Mouse (Mus musculus) hindbrain, postnatal 0 days (tissue): Measurements from ENCODE around the gene Cyp4f40. TPM values are rescaled to one million over a fixed set of nuclear protein-coding genes. Genes with fewer than 3 reads are reported as not detected.
"Not testable (repeated sequence)": the region's sequence is repeated elsewhere in the genome, so short reads cannot be mapped to it uniquely, and the experiment has no call there.

ENCODE experiments used
- ATAC-seq: fragments of 200-750 bp; cut with Nextera tagmentation; 2 replicates; pipeline ENCODE4 v1.8.0; 2017; ENCODE audit warnings: mild to moderate bottlenecking, moderate TSS enrichment, moderate library complexity
- DNase-seq: peaks from one replicate; pipeline ENCODE4 v3.0.0-alpha.2; 2015; ENCODE audit warnings: low spot score
- H3K27ac ChIP-seq: fragments of 300-500 bp; sonication (generic); 2 replicates; pipeline ENCODE4 v1.5.1; 2014; ENCODE audit warnings: mild to moderate bottlenecking
- H3K27me3 ChIP-seq: fragments of 300-500 bp; sonication (generic); 2 replicates; pipeline ENCODE4 v1.6.1; 2014; ENCODE audit warnings: low read length, mixed read lengths; ENCODE audit not compliant: insufficient read depth
- H3K36me3 ChIP-seq: fragments of 300-500 bp; sonication (generic); 2 replicates; pipeline ENCODE4 v1.6.1; 2014; ENCODE audit warnings: low read length, mixed read lengths; ENCODE audit not compliant: insufficient read depth
- H3K4me1 ChIP-seq: fragments of 300-500 bp; sonication (generic); 2 replicates; pipeline ENCODE4 v1.6.1; 2014; ENCODE audit warnings: antibody characterized with exemption, low read length, mixed read lengths; ENCODE audit not compliant: insufficient read depth
- H3K4me2 ChIP-seq: fragments of 300-500 bp; sonication (generic); 2 replicates; pipeline ENCODE4 v1.6.1; 2014; ENCODE audit warnings: low read depth, mild to moderate bottlenecking, low read length, moderate library complexity, mixed read lengths
- H3K4me3 ChIP-seq: fragments of 300-500 bp; sonication (generic); 2 replicates; pipeline ENCODE4 v1.5.1; 2014; ENCODE audit warnings: low read length
- H3K9ac ChIP-seq: fragments of 300-500 bp; sonication (generic); replicated peaks from 2 replicates; pipeline ENCODE4 v1.6.1; 2014; ENCODE audit warnings: mild to moderate bottlenecking, low read length, moderate library complexity, mixed read lengths
- H3K9me3 ChIP-seq: fragments of 300-500 bp; sonication (generic); 2 replicates; pipeline ENCODE4 v1.6.1; 2016; ENCODE audit warnings: low read length, mixed read lengths
- CTCF ChIP-seq: IDR thresholded peaks from 2 replicates; pipeline ENCODE4 v1.5.1; 2016; ENCODE audit warnings: antibody characterized with exemption, control low read depth, low read depth
- WGBS: fragments of 180-500 bp; shearing (Covaris S2); extraction: QIAGEN DNeasy Blood & Tissue Kit; methylation state at CpG from one replicate; pipeline ENCODE4 v1.1.7; 2014; 5-methylcytosine and 5-hydroxymethylcytosine counted together
- polyA plus RNA-seq: library from polyadenylated mRNA; unstranded; fragments of >200 nt; fragmentation: Nextera tagmentation; extraction: Ambion mirVana; gene quantifications from 2 replicates; pipeline ENCODE4 v1.2.1, GENCODE M21; 2015
- total RNA-seq: library from RNA; depleted of rRNA; stranded (reverse); fragments of >200 nt; gene quantifications from 2 replicates; pipeline ENCODE4 v1.2.3, GENCODE M21; 2014; rRNA removed

Gene Cyp4f40
- total and polyA plus RNA-seq, 2 experiments from 2014 or later = 0.09 TPM; not detected in 1

DNA sequence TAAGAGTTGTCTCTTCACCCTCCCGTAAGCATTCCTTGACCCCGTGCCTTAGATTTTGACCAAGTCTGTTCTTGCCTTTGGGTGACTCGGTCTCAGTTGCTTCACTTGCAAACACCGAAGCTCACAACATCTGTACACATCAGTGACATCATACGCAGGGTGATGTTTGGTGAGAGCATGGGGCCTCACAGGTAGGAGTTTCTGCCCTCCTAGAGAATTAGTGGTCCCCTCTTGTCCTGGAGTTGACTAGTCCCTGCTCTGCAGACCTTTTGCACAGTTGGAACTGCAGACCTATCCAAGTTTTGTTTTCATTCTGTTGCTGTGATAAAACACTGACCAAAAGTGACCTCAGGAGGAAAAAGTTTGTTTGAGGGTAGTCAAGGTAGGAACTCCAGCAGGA, 28.0 kb downstream of the Cyp4f40 start:
- no peak for TF ChIP-seq CTCF
- 95% methylated on average over 5 of the region's 5 CpGs for WGBS
- H3K4me1 ChIP-seq = peaks cover 5% of the 10 kb centered on the region; the same call in 1 of the 2 replicates
- no peak overlapping the region for H3K4me2 ChIP-seq
- no peaks in the 10 kb centered on the region for H3K36me3 ChIP-seq
- no peak overlapping the region for H3K9ac ChIP-seq
- H3K27ac ChIP-seq = no peak overlapping the region
- DNase-seq (no peak), ATAC-seq (no peak)
- H3K9me3 ChIP-seq = no peaks in the 10 kb centered on the region
- no peak overlapping the region for H3K4me3 ChIP-seq
- H3K27me3 ChIP-seq = no peaks in the 10 kb centered on the region

- 88% methylated on average over 1 of the region's 1 CpGs for WGBS
- ATAC-seq = no peak
Measured at GRCm38 (mm10) chr17:32690959-32691358, 32.3 kb downstream of the Cyp4f40 start.

DNA sequence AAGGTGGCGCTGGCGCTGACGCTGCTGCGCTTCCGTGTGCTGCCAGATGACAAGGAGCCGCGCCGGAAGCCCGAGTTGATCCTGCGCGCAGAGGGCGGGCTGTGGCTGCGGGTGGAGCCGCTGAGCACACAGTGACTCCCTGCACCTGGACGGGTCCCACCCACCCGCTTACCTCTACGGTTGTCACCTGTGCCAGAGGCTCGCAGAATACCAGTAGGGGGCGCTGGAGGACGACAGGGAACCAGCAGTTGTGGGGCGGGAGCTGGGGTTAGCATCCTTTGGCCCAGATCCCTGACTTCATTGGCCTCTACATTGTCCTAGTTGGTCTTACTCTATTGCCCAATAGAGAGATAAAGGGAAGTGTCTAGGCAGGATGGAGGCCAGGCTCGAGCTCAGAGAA, 44.1 kb downstream of the Cyp4f40 start:
- no peaks in the 10 kb centered on the region for H3K27me3 ChIP-seq
- peak; percentile 23; the same call in 1 of the 2 replicates for TF ChIP-seq CTCF
- H3K36me3 ChIP-seq = no peaks in the 10 kb centered on the region
- 54% methylated on average over 22 of the region's 22 CpGs for WGBS
- H3K9ac ChIP-seq = no peak overlapping the region
- H3K9me3 ChIP-seq = peaks cover 6% of the 10 kb centered on the region; the same call in 1 of the 2 replicates
- ATAC-seq (no peak), DNase-seq (no peak)
- H3K4me2 ChIP-seq = no peak overlapping the region
- no peaks in the 10 kb centered on the region for H3K4me1 ChIP-seq
- no peak overlapping the region for H3K4me3 ChIP-seq
- H3K27ac ChIP-seq = no peak overlapping the region

More at GRCm38 (mm10) chr17:32690959-32691358, 32.3 kb downstream of the Cyp4f40 start:
- Histone ChIP-seq H3K4me3 (no peak overlapping the region), H3K9ac (no peak overlapping the region), H3K36me3 (no peaks in the 10 kb centered on the region), H3K9me3 (no peaks in the 10 kb centered on the region), H3K4me2 (no peak overlapping the region), H3K27me3 (no peaks in the 10 kb centered on the region), H3K27ac (no peak overlapping the region), H3K4me1 (peaks cover 3% of the 10 kb centered on the region; the same call in 1 of the 2 replicates)
- TF ChIP-seq CTCF = no peak
- DNase-seq = no peak

DNA sequence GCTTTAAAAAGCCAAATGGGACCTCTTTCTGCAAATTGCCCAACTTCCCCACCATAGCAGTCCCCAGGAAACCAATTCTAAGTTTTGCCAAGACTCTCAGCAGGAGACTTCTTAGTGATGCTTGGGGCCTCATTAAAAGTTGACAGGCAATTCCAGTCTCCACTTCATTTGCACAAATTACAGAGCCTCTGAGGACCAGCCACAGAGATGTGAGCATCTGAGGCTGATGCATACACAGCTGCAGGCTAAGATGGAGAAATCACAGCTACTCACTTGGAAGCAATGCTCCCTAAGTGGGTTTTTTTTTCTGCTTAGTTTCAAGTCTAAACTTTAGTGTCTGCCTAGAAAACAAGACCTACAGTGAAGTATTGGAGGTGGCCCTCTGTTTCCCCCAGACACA, 51.8 kb downstream of the Cyp4f40 start:
- not testable (repeated sequence) for H3K4me3 ChIP-seq

GRCm38 (mm10) chr17:32722151-32722550, 63.5 kb downstream of the Cyp4f40 start:
- not testable (repeated sequence) for H3K4me1 ChIP-seq, H3K9me3 ChIP-seq, H3K36me3 ChIP-seq, DNase-seq, H3K27me3 ChIP-seq, H3K27ac ChIP-seq, H3K4me2 ChIP-seq, H3K9ac ChIP-seq, ATAC-seq, H3K4me3 ChIP-seq
- 93% methylated on average over 1 of the region's 1 CpGs for WGBS

More for the DNA sequence above, 51.8 kb downstream of the Cyp4f40 start:
- DNase-seq, H3K36me3 ChIP-seq, H3K4me1 ChIP-seq, H3K9me3 ChIP-seq, H3K27me3 ChIP-seq, H3K9ac ChIP-seq, H3K27ac ChIP-seq, H3K4me2 ChIP-seq: not testable (repeated sequence)
- peak; percentile 59; the same call in 1 of the 2 replicates for ATAC-seq

DNA sequence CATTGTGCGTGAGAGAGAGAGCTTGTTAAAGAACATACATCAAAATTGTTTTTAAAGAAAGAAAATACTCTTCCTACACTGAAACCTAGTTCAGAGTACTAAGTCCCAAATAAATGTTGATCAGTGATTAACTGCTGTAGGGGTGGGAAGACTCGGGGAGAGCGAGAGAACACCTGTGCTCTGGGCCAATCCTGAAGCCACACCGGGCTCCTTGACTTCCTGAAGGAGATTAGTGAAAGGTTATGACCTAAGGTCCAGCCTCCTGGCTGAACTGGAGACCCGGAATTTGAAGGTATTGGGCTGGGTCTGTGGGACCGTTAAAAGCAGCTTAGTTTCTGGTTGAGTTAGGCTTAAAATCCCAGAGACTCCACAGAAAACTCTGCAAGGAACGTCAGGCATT, 64.1 kb downstream of the Cyp4f40 start:
- TF ChIP-seq CTCF = no peak
- Histone ChIP-seq H3K4me3 (no peak overlapping the region), H3K36me3 (no peaks in the 10 kb centered on the region), H3K27ac (no peak overlapping the region), H3K9me3 (no peaks in the 10 kb centered on the region), H3K4me1 (no peaks in the 10 kb centered on the region), H3K27me3 (no peaks in the 10 kb centered on the region), H3K4me2 (no peak overlapping the region), H3K9ac (no peak overlapping the region)
- 84% methylated on average over 7 of the region's 7 CpGs for WGBS
- no peak for DNase-seq
- no peak for ATAC-seq

GRCm38 (mm10) chr17:32726360-32726759, 67.7 kb downstream of the Cyp4f40 start:
- not testable (repeated sequence) for H3K27me3 ChIP-seq, H3K4me2 ChIP-seq, H3K4me3 ChIP-seq, H3K4me1 ChIP-seq, H3K9me3 ChIP-seq, DNase-seq, H3K36me3 ChIP-seq, H3K9ac ChIP-seq, H3K27ac ChIP-seq
- peak; percentile 58; the same call in 1 of the 2 replicates for ATAC-seq

Other genes with a start within 250 kb of the Cyp4f40 start
- not detected in 2 replicates for gene Pglyrp2, start 234.7 kb upstream of the Cyp4f40 start, total RNA-seq
- not detected in 2 replicates for gene Pglyrp2, start 234.7 kb upstream of the Cyp4f40 start, polyA plus RNA-seq
- gene Cyp4f39, start 206.2 kb upstream of the Cyp4f40 start, total RNA-seq = 3.8 and 4.0 TPM in 2 replicates
- gene Cyp4f39, start 206.2 kb upstream of the Cyp4f40 start, polyA plus RNA-seq = 1.3 TPM in 2 replicates
- 8.6 and 21.8 TPM in 2 replicates for gene Cyp4f17, start 152.8 kb upstream of the Cyp4f40 start, total RNA-seq
- 10.5 and 11.5 TPM in 2 replicates for gene Cyp4f17, start 152.8 kb upstream of the Cyp4f40 start, polyA plus RNA-seq
- gene Cyp4f16, start 122.3 kb upstream of the Cyp4f40 start, total RNA-seq = 10.5 and 20.3 TPM in 2 replicates
- 14.3 and 16.0 TPM in 2 replicates for gene Cyp4f16, start 122.3 kb upstream of the Cyp4f40 start, polyA plus RNA-seq
- not detected in 2 replicates for gene Cyp4f37, start 37.6 kb upstream of the Cyp4f40 start, total RNA-seq
- 0.53 and 0.97 TPM in 2 replicates for gene Cyp4f37, start 37.6 kb upstream of the Cyp4f40 start, polyA plus RNA-seq
- 9.5 and 11.9 TPM in 2 replicates for gene Cyp4f15, start 26.7 kb downstream of the Cyp4f40 start, total RNA-seq
- 4.8 and 5.5 TPM in 2 replicates for gene Cyp4f15, start 26.7 kb downstream of the Cyp4f40 start, polyA plus RNA-seq
- gene Zfp871, start 129.4 kb downstream of the Cyp4f40 start, total RNA-seq = 29.2 and 34.0 TPM in 2 replicates
- gene Zfp871, start 129.4 kb downstream of the Cyp4f40 start, polyA plus RNA-seq = 42.1 and 44.4 TPM in 2 replicates
- gene Zfp811, start 151.0 kb downstream of the Cyp4f40 start, total RNA-seq = 13.1 and 15.7 TPM in 2 replicates
- gene Zfp811, start 151.0 kb downstream of the Cyp4f40 start, polyA plus RNA-seq = 19.8 and 19.9 TPM in 2 replicates
- 12.2 and 15.3 TPM in 2 replicates for gene Zfp799, start 171.4 kb downstream of the Cyp4f40 start, total RNA-seq
- gene Zfp799, start 171.4 kb downstream of the Cyp4f40 start, polyA plus RNA-seq = 12.4 and 14.8 TPM in 2 replicates
- 5.9 and 6.4 TPM in 2 replicates for gene Zfp870, start 232.7 kb downstream of the Cyp4f40 start, total RNA-seq
- gene Zfp870, start 232.7 kb downstream of the Cyp4f40 start, polyA plus RNA-seq = 4.8 and 5.0 TPM in 2 replicates